Mouse (Mus musculus) effector memory CD4-positive, alpha-beta T cell, adult 7 months (primary cell): ENCODE data around the gene Cd200r4. TPM values are rescaled to one million over a fixed set of nuclear protein-coding genes. Genes with fewer than 3 reads are reported as not detected.

Experiments used
- polyA plus RNA-seq: library from polyadenylated mRNA; unstranded; fragments of 100-300 nt; shearing (Covaris generic); gene quantifications from one replicate; pipeline ENCODE4 v1.2.1, GENCODE M21; 2017

Cd200r4 gene
- 12.7 TPM for polyA plus RNA-seq

GRCm38 (mm10) chr16:44811544-44811943 lies at the start of gene Cd200r4:
TSS of gene Cd200r4 (plus strand) at chr16:44811733.

GRCm38 (mm10) chr16:44765555-44766319 lies 45.8 kb upstream of the Cd200r4 start, which contains the start of gene Cd200r1:
TSS of gene Cd200r1 (plus strand) at chr16:44765736.

GRCm38 (mm10) chr16:44866797-44867196 lies 55.3 kb downstream of the Cd200r4 start, which contains the start of gene Cd200r2:
TSS of gene Cd200r2 (plus strand) at chr16:44867097.

Other genes starting within 250 kb of the Cd200r4 start
- gene Nepro, start 87.4 kb upstream of the Cd200r4 start, polyA plus RNA-seq: 8.7 TPM
- 19.7 TPM for gene Gtpbp8, start 65.4 kb upstream of the Cd200r4 start, polyA plus RNA-seq
- gene Cd200r1, start 46.0 kb upstream of the Cd200r4 start, polyA plus RNA-seq: 21.9 TPM
- gene Cd200r2, start 55.4 kb downstream of the Cd200r4 start, polyA plus RNA-seq: not detected
- 1.3 TPM for gene Cd200r3, start 131.9 kb downstream of the Cd200r4 start, polyA plus RNA-seq